Mouse (Mus musculus) lung, postnatal 0 days (tissue): ENCODE measurements at regions not wholly inside any gene's neighbourhood (a gene's known extent, or its start where the extent isn't known, plus 50 kb on each side); places are given as distances from the start of the nearest gene placed in this dataset.

Experiments used
- ATAC-seq: fragments of 200-750 bp; cut with Nextera tagmentation; 2 replicates; pipeline ENCODE4 v1.8.0; 2017; ENCODE audit warnings: moderate library complexity
- DNase-seq: peaks from one replicate; pipeline ENCODE4 v3.0.0-alpha.2; 2016; ENCODE audit warnings: low spot score
- H3K27ac ChIP-seq: fragments of 300-500 bp; sonication (generic); 2 replicates; pipeline ENCODE4 v1.5.1; 2014; ENCODE audit warnings: antibody characterized with exemption, mild to moderate bottlenecking, low read length, mixed read lengths
- H3K27me3 ChIP-seq: fragments of 300-500 bp; sonication (generic); replicated peaks from 2 replicates; pipeline ENCODE4 v1.6.1; 2014; ENCODE audit warnings: low read length, mixed read lengths; ENCODE audit not compliant: insufficient read depth
- H3K36me3 ChIP-seq: fragments of 300-500 bp; sonication (generic); 2 replicates; pipeline ENCODE4 v1.6.1; 2014; ENCODE audit warnings: low read length, mixed read lengths; ENCODE audit not compliant: insufficient read depth
- H3K4me1 ChIP-seq: fragments of 300-500 bp; sonication (generic); 2 replicates; pipeline ENCODE4 v1.6.1; 2014; ENCODE audit warnings: antibody characterized with exemption, low read depth, low read length, mixed read lengths; ENCODE audit not compliant: insufficient read depth
- H3K4me2 ChIP-seq: fragments of 300-500 bp; sonication (generic); replicated peaks from 2 replicates; pipeline ENCODE4 v1.6.1; 2014; ENCODE audit warnings: low read depth, mild to moderate bottlenecking, low read length, moderate library complexity, mixed read lengths
- H3K4me3 ChIP-seq: fragments of 300-500 bp; sonication (generic); 2 replicates; pipeline ENCODE4 v1.5.1; 2014; ENCODE audit warnings: low read depth, low read length
- H3K9ac ChIP-seq: fragments of 300-500 bp; sonication (generic); replicated peaks from 2 replicates; pipeline ENCODE4 v1.6.1; 2014; ENCODE audit warnings: low read depth, mild to moderate bottlenecking
- H3K9me3 ChIP-seq: fragments of 300-500 bp; sonication (generic); 2 replicates; pipeline ENCODE4 v1.6.1; 2016; ENCODE audit warnings: low read length, mixed read lengths
- CTCF ChIP-seq: IDR thresholded peaks from 2 replicates; pipeline ENCODE4 v1.5.1; 2016; ENCODE audit warnings: antibody characterized with exemption, mild to moderate bottlenecking
- EP300 ChIP-seq: IDR thresholded peaks from 2 replicates; pipeline ENCODE4 v1.6.1; 2016; ENCODE audit warnings: antibody characterized with exemption, mild to moderate bottlenecking, control low read depth
- whole genome bisulfite sequencing: fragments of 180-500 bp; shearing (Covaris S2); extraction: QIAGEN DNeasy Blood & Tissue Kit; methylation state at CpG from one replicate; pipeline ENCODE4 v1.1.7; 2014; 5-methylcytosine and 5-hydroxymethylcytosine counted together

DNA sequence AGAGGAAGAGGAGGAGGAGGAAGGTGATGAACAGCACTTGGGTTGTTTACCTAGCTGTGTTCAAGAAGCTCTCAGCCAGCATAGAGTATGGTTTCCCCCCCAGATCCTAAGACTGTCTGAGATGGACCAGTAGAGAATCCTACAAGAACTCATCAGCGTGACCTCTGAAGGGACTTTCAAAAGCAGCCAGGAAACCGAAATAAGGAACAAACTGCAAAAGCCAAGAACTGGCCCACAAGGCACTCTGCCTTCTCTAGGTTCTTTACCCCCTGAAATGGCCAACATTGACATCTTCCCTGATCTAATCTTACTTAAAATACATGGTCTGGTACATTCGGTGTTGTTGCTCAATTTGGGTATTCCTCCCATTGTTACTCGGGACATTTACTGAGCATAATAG, 118.1 kb upstream of the Rreb1 start:
- Histone ChIP-seq H3K9ac (no peak overlapping the region), H3K4me2 (no peak overlapping the region), H3K27me3 (no peaks in the 10 kb centered on the region), H3K27ac (no peak overlapping the region), H3K4me1 (peaks cover 4% of the 10 kb centered on the region; the same call in 1 of the 2 replicates), H3K4me3 (no peak overlapping the region), H3K9me3 (no peaks in the 10 kb centered on the region), H3K36me3 (no peaks in the 10 kb centered on the region)
- DNase-seq (no peak), ATAC-seq (no peak)
- 84% methylated on average over 4 of the region's 4 CpGs for WGBS
- TF ChIP-seq EP300 (no peak), CTCF (no peak)

GRCm38 (mm10) chr13:37660668-37661067, 117.5 kb upstream of the Rreb1 start:
- Histone ChIP-seq H3K9me3 (no peaks in the 10 kb centered on the region), H3K36me3 (no peaks in the 10 kb centered on the region), H3K4me2 (no peak overlapping the region), H3K27ac (no peak overlapping the region), H3K4me1 (peaks cover 4% of the 10 kb centered on the region; the same call in 1 of the 2 replicates), H3K9ac (no peak overlapping the region), H3K4me3 (no peak overlapping the region), H3K27me3 (no peaks in the 10 kb centered on the region)
- TF ChIP-seq CTCF (no peak), EP300 (no peak)
- ATAC-seq (no peak), DNase-seq (no peak)

- DNase-seq (no peak), ATAC-seq (no peak)
- H3K27me3 ChIP-seq = no peaks in the 10 kb centered on the region
- no peaks in the 10 kb centered on the region for H3K36me3 ChIP-seq
- no peaks in the 10 kb centered on the region for H3K9me3 ChIP-seq
- H3K4me1 ChIP-seq = peaks cover 4% of the 10 kb centered on the region; the same call in 1 of the 2 replicates
- WGBS = 70% methylated on average over 2 of the region's 2 CpGs
- no peak for TF ChIP-seq CTCF
- H3K4me3 ChIP-seq = no peak overlapping the region
- no peak overlapping the region for H3K4me2 ChIP-seq
- no peak overlapping the region for H3K9ac ChIP-seq
- H3K27ac ChIP-seq = no peak overlapping the region
Measured at GRCm38 (mm10) chr13:37664116-37664515, 114.1 kb upstream of the Rreb1 start.

DNA sequence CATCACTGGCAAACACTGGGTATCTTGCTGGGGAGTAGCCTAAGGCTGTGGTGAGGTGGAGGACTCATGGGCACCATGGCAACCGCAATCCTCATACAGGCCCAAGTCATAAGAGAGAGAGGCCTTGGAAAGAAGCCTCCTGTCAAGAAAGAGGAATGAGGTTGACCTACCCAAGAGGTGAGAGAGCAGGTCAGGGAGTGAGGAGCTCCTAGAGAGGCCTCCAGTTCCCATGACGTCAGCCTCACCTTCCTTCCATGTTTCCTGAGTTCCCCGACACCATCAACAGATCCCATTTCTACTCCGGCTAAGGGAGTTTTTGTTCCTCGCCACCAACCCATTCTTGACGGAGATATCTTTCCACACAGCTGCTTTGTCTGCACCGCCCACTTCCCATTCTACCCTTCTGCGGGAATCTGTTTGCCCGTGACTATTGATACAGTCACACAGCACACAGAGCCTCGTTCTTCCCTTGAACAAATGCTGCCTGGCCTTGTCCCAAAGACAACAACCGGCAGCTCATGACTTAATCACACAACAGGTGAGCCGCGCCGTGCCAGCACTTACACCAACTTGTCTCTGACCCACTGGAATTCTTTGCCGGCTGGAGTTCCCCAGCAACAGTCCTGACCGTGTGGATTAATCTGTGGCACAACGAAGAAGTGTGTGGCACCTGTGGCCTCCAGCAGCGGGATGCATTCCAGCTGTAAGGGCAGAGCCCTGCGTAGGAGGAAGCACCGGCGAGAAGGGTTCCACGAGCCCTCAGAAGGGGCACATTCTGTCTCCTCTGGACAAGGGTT, 111.8 kb upstream of the Rreb1 start:
- Histone ChIP-seq H3K4me2 (no peak overlapping the region), H3K27ac (peak overlapping the region; percentile 77), H3K4me1 (peaks cover 4% of the 10 kb centered on the region; the same call in 1 of the 2 replicates), H3K4me3 (no peak overlapping the region), H3K9ac (no peak overlapping the region), H3K9me3 (no peaks in the 10 kb centered on the region), H3K27me3 (no peaks in the 10 kb centered on the region), H3K36me3 (no peaks in the 10 kb centered on the region)
- peak; percentile 75 for ATAC-seq
- TF ChIP-seq CTCF = no peak
- peak; percentile 47 for TF ChIP-seq EP300
- DNase-seq = peak; percentile 85
- 47% methylated on average over 22 of the region's 22 CpGs for WGBS

- Histone ChIP-seq H3K27ac (peak overlapping the region; percentile 64), H3K36me3 (no peaks in the 10 kb centered on the region), H3K4me2 (no peak overlapping the region), H3K4me3 (no peak overlapping the region), H3K9ac (no peak overlapping the region), H3K27me3 (no peaks in the 10 kb centered on the region), H3K4me1 (no peaks in the 10 kb centered on the region), H3K9me3 (no peaks in the 10 kb centered on the region)
- 3% methylated on average over 4 of the region's 4 CpGs for WGBS
- DNase-seq (peak; percentile 71), ATAC-seq (peak; percentile 63)
- TF ChIP-seq CTCF (no peak), EP300 (peak; percentile 68; the same call in 1 of the 2 replicates)
Measured at GRCm38 (mm10) chr13:37667386-37667785, 110.8 kb upstream of the Rreb1 start.

- peak; percentile 52 for DNase-seq
- H3K9me3 ChIP-seq = no peaks in the 10 kb centered on the region
- no peaks in the 10 kb centered on the region for H3K36me3 ChIP-seq
- H3K9ac ChIP-seq = no peak overlapping the region
- H3K4me1 ChIP-seq = no peaks in the 10 kb centered on the region
- TF ChIP-seq EP300 = no peak
- no peak for TF ChIP-seq CTCF
- no peak overlapping the region for H3K4me3 ChIP-seq
- no peak overlapping the region for H3K4me2 ChIP-seq
- WGBS = 49% methylated on average over 5 of the region's 5 CpGs
- peak; percentile 52 for ATAC-seq
- H3K27ac ChIP-seq = peak overlapping the region; percentile 64
- H3K27me3 ChIP-seq = no peaks in the 10 kb centered on the region
Measured at GRCm38 (mm10) chr13:37667871-37668270, 110.3 kb upstream of the Rreb1 start.
